Mouse (Mus musculus) layer of hippocampus, adult 2 months (tissue): ENCODE results near the gene Pgrmc1. TPM values are rescaled to one million over a fixed set of nuclear protein-coding genes. Genes with fewer than 3 reads are reported as not detected.
"Not testable (repeated sequence)": the region's sequence is repeated elsewhere in the genome, so short reads cannot be mapped to it uniquely, and the experiment has no call there.

Experiments
- DNase-seq, 2 experiments: peaks; one replicate each; pipeline ENCODE4 v3.0.0; 2022; ENCODE audit warnings: low spot score in 2 of 2
- H3K27ac ChIP-seq: fragments of 200-600 bp; 2 replicates; pipeline ENCODE4 v1.8.1; 2022
- H3K4me3 ChIP-seq: fragments of 200-600 bp; 2 replicates; pipeline ENCODE4 v1.8.1; 2022; ENCODE audit warnings: mild to moderate bottlenecking
- CTCF ChIP-seq: fragments of 200-600 bp; conservative IDR thresholded peaks from 2 replicates; pipeline ENCODE4 v1.8.1; 2022; ENCODE audit warnings: antibody characterized with exemption, mild to moderate bottlenecking, moderate library complexity
- long read RNA-seq, 2 experiments: library from polyadenylated mRNA; stranded (forward); transcript quantifications; one replicate each; pipeline ENCODE4 v2.0.0; 2021; ENCODE audit warnings: borderline mapping rate in 2 of 2
- total RNA-seq, 2 experiments: library from RNA; stranded (reverse); gene quantifications; 2 replicates each; pipeline ENCODE4 v1.2.3; 2021

Pgrmc1 gene
- 100 to 1,000 TPM; 275 to 285 TPM for total RNA-seq
- long read RNA-seq, experiment 1, transcript Pgrmc1-201 (3 exons, 1,857 nt), result major isoform, 279 of 289 reads
- long read RNA-seq, experiment 1, partial matches to known transcripts, result 7 of 289 reads
- long read RNA-seq, experiment 1, other reads (novel, unspliced or antisense), result 3 of 289 reads
- long read RNA-seq, experiment 2, transcript Pgrmc1-201 (3 exons, 1,857 nt), result major isoform, 402 of 418 reads
- long read RNA-seq, experiment 2, partial matches to known transcripts, result 11 of 418 reads
- long read RNA-seq, experiment 2, other reads (novel, unspliced or antisense), result 5 of 418 reads

DNA sequence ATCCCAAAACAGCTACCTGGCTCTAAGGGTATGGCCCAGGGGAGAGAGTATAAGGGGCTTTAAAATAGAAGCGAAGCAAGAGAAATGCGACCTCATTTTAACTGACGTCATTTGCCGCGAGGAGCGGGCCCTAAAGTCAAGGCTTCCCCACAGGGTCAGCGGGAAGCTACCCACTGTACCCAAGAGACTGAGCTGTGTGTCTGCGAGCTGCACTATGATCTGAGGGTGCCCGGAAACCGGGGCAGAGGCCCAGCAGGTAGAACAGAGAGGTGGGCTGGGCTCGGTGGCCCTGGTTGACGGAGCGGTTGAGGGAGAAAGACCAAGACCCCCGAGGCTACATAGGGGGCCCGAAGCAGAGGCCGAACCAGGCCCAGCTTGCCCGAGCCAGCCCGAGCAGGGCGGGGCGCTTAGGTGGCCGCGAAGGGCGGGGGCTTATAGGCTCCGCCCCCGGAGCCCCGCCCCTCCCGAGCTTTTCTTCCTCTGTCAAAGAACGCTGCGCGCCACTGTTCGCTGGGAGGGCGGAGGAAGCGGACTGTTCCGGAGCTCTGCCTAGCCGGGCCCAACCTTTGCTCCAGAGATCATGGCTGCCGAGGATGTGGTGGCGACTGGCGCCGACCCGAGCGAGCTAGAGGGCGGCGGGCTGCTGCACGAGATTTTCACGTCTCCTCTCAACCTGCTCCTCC lies at the start of gene Pgrmc1:
Gene Pgrmc1, plus strand, starts transcription at position 500 of the 683 bp plus-strand sequence.
- H3K4me3 ChIP-seq, result peak within 1 kb of the TSS; percentile 72
- DNase-seq, result peak; percentile 69 to 81
- TF ChIP-seq CTCF, result no peak

DNA sequence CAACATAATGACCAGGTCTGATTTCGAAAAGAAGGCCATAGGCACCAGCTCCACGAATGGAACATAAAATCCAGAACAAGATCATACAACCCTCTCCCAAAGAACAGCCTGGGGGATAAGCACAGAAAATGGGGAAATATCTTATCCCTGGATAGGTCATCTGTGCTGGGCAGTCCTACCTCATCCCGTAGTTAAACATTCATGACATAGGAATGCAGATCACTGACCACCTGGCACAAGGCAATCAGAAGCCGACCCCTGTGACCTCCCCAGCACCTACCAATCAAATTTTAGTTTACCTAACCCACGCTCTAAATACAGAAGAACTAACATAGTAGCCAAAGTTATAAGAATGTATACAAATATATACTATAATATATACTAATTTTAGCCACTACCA lies 49.2 kb upstream of the Pgrmc1 start:
- DNase-seq, result no peak
- TF ChIP-seq CTCF, result no peak
- Histone ChIP-seq H3K27ac (no peak overlapping the region), H3K4me3 (no peak overlapping the region)

More for the DNA sequence above, at the start of gene Pgrmc1:
- H3K27ac ChIP-seq, result peak within 1 kb of the TSS; percentile 91

- peak overlapping the region; percentile 73; the same call in 1 of the 2 replicates for H3K27ac ChIP-seq
- DNase-seq, result no peak
- no peak overlapping the region for H3K4me3 ChIP-seq
- TF ChIP-seq CTCF, result no peak
Measured at GRCm38 (mm10) chrX:36550906-36551305, 47.1 kb upstream of the Pgrmc1 start.

- TF ChIP-seq CTCF, result no peak
- H3K27ac ChIP-seq, result peak overlapping the region; percentile 73; the same call in 1 of the 2 replicates
- DNase-seq, result no peak
- no peak overlapping the region for H3K4me3 ChIP-seq
Measured at GRCm38 (mm10) chrX:36551351-36551750, 46.7 kb upstream of the Pgrmc1 start.

GRCm38 (mm10) chrX:36552055-36552587 lies 45.9 kb upstream of the Pgrmc1 start:
- Histone ChIP-seq H3K27ac (peak overlapping the region; percentile 73; the same call in 1 of the 2 replicates), H3K4me3 (no peak overlapping the region)
- peak in 1 of 2 experiments; percentile 20 for DNase-seq
- no peak for TF ChIP-seq CTCF

DNA sequence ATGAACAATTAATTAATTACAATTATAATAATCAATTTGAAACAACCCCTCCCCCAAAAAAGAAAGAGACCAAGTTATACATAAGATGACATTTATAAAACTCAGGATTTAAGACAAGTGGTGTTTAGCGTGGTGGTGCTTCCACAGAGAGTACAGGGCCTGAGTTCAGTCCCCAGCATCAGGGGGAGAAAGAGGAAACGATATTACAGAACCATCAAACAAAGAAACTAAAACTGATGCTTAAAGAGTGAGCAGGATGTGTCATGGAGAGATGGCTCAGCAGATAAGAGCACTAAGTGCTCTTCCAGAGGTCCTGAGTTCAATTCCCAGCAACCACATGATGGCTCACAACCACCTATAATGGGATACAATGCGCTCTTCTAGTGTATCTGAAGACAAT lies 45.3 kb upstream of the Pgrmc1 start:
- no peak for TF ChIP-seq CTCF
- Histone ChIP-seq H3K27ac (no peak overlapping the region), H3K4me3 (no peak overlapping the region)
- DNase-seq, result no peak

- DNase-seq, H3K4me3 ChIP-seq, H3K27ac ChIP-seq: not testable (repeated sequence)
Measured at GRCm38 (mm10) chrX:36555196-36555595, 42.8 kb upstream of the Pgrmc1 start.

DNA sequence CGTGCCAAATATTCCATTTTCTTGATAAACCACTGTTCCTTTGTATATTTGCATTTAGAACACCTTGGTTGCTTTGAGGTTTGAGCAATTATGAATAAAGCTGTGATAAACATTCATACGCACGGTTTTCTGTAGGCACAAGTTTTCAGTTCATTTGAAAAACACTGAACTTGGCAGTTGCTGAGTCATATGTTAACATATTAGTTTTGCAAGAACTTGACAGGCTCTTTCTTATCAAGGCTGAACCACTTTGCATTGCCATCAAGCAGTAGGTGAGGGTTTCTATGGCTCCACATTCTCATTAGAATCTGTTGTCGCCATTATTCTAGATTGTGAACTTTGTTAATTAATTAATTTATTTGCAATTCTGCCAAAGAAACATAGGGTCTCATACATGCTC lies 37.8 kb upstream of the Pgrmc1 start:
- Histone ChIP-seq H3K4me3 (no peak overlapping the region), H3K27ac (no peak overlapping the region)
- no peak for DNase-seq
- no peak for TF ChIP-seq CTCF

DNA sequence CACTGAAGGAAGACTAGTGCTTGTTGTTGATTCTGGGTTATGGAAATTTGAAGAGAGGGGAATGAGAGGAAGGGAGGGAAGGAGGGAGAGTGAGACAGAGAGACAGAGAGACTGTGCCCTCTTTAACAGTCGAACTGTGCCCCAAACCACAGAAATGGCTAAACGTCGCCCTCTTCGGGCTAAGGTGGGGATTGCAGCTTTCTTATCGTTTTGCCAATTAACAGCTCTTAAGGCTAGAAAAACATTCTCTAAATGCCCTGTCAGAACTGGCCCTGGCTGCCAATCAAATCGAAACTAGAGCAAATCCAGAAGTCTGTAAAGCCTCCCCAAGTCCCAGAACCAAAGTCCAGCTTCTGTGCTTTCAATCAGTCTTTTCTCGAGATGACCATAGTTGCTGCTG lies 36.4 kb upstream of the Pgrmc1 start:
- no peak overlapping the region for H3K27ac ChIP-seq
- TF ChIP-seq CTCF, result peak; percentile 86
- peak overlapping the region; percentile 17; the same call in 1 of the 2 replicates for H3K4me3 ChIP-seq
- DNase-seq, result peak; percentile 43 to 75

DNA sequence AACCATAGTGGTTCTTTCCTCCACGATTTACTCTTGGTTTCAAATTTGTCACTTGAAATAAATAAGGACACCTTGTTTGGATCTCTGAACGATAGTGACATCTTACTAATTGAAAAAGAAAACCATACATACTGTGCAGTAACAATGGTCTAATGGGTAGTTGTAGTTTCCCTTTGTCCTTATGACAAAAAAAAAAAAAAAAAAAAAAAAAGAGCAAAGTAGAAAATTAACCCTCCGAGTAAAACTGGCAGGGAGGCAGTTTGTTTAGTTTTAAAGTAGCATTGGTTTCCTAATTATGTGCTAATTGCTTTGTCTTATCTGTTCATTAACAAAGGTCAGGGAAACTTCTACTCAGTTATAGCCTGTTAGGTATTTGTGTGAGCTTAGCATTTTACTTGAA lies 35.9 kb upstream of the Pgrmc1 start:
- TF ChIP-seq CTCF, result no peak
- peak overlapping the region; percentile 17; the same call in 1 of the 2 replicates for H3K4me3 ChIP-seq
- no peak overlapping the region for H3K27ac ChIP-seq
- no peak for DNase-seq

GRCm38 (mm10) chrX:36586629-36587303 lies 11.2 kb upstream of the Pgrmc1 start:
- DNase-seq, result no peak
- Histone ChIP-seq H3K4me3 (no peak overlapping the region), H3K27ac (peak overlapping the region; percentile 87)
- TF ChIP-seq CTCF, result no peak

- peak; percentile 27 to 51 for DNase-seq
- no peak for TF ChIP-seq CTCF
- peak overlapping the region; percentile 87 for H3K27ac ChIP-seq
- no peak overlapping the region for H3K4me3 ChIP-seq
Measured at GRCm38 (mm10) chrX:36587304-36588209, 10.4 kb upstream of the Pgrmc1 start.
